Mouse (Mus musculus) CH12F3 (cell line): Measurements from ENCODE around the gene Ms4a10.

ENCODE experiments used
- in situ Hi-C: fragments of 300-500 bp; cut with MboI; formaldehyde crosslinking; loops from 2 replicates; pipeline ENCODE4 v1.14.3; 2020; ENCODE audit warnings: low sequenced_read_pairs

Ms4a10 gene

GRCm38 (mm10) chr19:10974238-10974865 lies at the start of gene Ms4a10:
Ms4a10 (minus strand) TSS chr19:10974670.
- in situ Hi-C loops: no loop called here

DNA sequence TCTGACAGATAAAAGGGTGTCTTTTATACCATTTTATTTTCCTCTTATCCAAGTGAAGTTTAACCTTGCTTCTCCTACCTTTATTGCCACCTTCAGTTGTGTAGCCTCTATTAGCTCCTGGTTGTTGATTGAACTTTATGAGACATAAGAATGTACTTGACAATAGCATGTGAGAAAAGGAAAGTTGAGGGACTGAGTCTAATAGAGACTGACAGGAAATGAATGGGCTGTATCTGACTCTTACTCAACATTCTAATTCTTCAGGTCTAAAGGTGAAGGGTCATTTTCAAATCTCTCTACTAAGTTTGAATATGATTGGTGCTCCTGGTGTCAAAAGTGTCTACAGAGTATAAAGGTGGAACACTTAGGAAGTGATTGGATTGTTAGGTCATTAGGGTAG lies 47.9 kb upstream of the Ms4a10 start:
- in situ Hi-C loops: no loop called here

DNA sequence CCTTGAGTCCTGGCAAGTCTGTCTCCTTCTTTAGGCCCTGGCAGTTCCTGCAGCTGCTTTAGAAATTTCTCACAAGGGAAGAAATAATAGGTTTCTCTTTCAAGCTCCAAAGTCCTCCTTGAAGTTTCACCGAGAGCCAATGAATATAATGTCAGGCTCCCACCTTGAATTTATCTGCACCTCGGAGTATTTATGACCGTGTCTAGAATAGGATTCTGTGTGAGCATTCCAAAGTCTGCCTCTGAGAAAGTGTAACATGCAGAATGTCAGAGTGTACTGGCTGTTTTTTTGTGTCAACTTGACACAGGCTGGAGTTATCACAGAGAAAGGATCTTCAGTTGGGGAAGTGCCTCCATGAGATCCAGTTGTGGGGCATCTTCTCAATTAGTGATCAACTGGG lies 43.4 kb upstream of the Ms4a10 start, which contains the start of gene Ms4a18:
Gene Ms4a18 (minus strand): TSS at position 141 of the 400 bp plus-strand sequence.
- in situ Hi-C loops: no loop called here

- in situ Hi-C loops: no loop called here
Measured at GRCm38 (mm10) chr19:11017251-11017650, 42.8 kb upstream of the Ms4a10 start.

DNA sequence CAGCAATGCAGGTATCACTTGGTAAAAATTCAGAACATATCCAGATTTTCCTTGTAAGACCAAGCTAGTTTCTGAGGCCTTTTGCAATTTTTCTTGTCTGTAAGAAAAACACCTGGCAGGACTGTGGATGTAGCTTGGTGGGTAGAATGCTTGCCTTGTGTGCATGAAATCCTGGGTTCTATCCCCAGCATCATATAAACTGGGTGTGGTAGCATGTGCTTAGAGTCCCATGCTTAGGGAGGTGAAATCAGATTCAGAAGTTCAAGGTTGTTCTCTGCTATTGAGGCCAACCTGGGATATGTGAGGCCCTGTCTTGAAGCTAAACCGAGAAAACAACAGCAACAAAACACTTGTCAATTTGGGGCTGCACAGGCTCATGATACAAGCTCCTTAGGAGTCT lies 41.5 kb upstream of the Ms4a10 start:
- in situ Hi-C loops: no loop called here

- in situ Hi-C loops: no loop called here
Measured at GRCm38 (mm10) chr19:11015468-11015867, 41.0 kb upstream of the Ms4a10 start.

- in situ Hi-C loops: no loop called here
Measured at GRCm38 (mm10) chr19:10993150-10993549, 18.7 kb upstream of the Ms4a10 start, which contains the start of gene Ms4a15. Ms4a15 (minus strand) TSS chr19:10993250.

DNA sequence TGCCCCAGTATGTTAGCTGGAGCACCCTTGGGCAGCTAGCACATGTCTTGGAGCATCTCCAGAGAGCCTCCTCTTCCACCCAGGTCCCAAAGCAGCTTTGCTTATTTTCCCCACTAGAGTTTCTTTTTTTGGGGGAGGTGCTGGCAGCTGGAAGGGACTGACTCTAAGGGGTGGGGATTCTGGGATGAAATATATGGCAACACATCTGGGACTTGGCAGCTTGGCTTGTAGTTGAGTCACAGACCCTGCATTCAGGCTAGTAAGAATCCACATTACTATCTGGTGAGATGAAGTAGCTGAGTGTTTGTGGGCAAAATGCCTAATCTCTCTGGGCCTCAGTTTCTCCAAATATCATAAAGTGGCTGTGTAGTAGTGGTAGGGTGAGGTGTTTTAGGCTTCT lies 17.4 kb upstream of the Ms4a10 start:
- in situ Hi-C loops: no loop called here

- in situ Hi-C loops: no loop called here
Measured at GRCm38 (mm10) chr19:10990751-10991150, 16.3 kb upstream of the Ms4a10 start.

DNA sequence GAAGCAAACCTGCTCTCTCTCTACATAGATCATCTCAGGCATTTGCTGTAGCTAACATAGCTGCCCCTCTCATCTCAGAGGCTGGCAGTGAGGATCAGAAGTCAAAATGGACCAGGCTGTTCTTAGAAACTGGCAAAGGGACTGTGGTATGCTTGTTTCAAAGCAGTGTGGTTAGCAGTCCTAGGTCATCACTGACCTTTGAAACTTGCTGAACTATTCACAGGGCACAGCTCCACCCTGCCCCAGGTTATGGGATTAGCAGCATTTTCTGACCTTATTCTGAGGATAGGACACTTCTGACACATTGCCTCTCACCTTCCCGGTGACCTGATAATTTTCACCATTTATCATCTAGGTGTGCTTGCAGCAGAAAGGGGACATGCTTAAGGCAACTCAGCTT lies 14.1 kb upstream of the Ms4a10 start:
- in situ Hi-C loops: no loop called here

GRCm38 (mm10) chr19:10985889-10986288 lies 11.4 kb upstream of the Ms4a10 start:
- in situ Hi-C loops: no loop called here

- in situ Hi-C loops: no loop called here
Measured at GRCm38 (mm10) chr19:10984551-10984950, 10.1 kb upstream of the Ms4a10 start.

- in situ Hi-C loops: no loop called here
Measured at GRCm38 (mm10) chr19:10983146-10983545, 8.7 kb upstream of the Ms4a10 start.

DNA sequence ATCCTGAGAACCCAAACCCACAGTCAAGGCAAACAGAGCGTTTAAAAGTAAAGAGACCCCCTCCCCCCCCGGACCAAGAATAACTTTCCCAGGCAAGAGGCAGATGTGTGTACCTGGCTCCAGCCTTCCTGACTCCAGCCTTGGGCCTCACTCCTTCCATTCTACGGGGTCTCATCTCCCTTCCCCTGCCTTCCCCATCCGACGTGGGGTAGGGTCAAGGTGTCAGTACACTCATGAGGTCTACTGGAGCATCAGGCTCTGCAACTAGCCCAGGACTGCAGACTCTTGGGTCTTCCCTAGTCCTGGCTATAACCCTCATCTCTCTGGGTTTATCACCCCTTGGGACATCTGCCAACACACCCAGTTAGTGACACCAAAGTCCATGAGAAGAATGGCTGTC lies 5.7 kb upstream of the Ms4a10 start:
- in situ Hi-C loops: no loop called here

DNA sequence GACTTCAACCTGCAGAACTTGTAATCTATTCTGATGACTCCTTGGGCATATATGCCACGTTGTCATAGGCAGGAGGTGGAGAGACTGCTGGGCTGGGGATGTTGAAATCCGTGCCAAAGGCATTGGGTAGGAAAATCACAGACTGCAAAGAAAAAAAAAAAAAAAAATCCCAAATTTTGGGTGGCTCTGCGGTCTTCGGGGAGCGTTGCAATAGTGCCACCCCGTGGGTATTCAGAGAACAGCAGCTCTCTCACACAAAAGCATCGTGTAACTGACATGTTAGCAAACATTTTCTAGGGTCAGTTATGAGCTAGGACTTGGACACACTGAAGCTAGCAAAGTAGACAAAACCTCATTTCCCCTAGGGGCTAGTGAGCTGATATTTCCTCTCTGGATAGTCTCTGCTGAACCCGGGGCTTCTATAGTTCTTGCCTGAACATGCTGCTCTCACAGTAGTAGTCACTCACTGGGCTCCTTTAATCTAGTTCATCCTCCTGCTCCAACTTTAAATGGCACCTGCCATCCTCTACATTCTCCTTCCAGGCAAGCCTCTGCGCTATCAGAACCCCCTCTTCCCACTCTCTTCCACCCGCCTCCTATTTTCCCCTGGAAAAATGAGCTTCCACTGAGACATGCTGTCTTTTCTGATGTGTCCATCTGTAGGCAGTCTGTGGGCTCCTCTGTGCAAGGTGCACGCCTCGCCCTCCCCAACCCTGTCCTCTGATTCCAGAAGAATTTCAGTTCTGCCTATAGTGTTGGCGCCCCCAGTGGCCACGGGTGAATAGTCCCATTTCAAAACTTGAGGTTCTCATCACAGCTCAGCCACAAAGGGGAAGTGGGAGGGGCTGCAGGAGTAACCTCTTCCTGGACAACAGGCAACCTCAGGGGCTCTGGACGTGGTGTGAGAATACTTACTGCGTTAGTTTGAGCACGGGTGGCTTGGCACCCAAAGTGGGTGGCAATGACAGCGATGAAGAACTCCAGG lies 5.0 kb upstream of the Ms4a10 start:
- in situ Hi-C loops: no loop called here

DNA sequence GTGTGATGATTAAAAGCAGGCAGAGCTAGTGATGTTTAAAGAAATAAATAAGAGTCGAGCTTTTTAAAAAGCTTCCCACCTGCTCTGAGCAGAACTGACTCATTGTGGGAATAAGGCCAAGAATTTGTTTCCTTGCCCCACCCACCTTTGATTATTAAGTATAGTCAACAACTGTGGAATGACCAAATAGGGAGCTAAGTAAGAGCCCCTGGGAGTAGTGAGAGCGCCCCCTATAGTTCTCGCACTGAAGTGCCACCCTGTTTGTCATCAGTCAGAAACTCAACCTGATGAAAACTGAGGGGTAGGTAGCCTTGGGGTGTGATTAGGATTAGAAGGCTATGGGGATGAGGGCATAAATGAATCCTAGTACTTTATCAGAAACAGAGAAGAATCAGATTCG lies 1.8 kb upstream of the Ms4a10 start:
- in situ Hi-C loops: no loop called here

GRCm38 (mm10) chr19:10975187-10975586 lies 717 bp upstream of the Ms4a10 start:
- in situ Hi-C loops: no loop called here

- in situ Hi-C loops: no loop called here
Measured at GRCm38 (mm10) chr19:10973187-10973586, 1.3 kb downstream of the Ms4a10 start.

DNA sequence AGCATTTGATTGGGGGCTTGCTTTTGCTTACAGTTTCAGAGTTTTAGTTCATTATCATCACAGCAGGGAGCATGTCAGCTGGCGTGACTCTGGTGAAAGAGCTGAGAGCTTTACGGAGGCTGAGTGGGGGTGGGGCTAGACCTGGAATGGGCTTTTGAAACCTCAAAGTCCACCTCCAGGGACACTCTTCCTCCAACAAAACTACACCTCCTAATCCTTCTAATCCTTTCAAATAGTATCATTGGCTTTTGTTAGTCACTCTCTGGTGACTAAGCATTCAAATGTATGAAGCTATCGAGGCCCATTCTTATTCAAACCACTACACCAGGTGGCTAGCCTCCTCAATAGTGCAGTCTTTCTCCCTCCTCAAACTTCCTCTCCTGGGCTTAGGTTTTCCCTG lies 1.8 kb downstream of the Ms4a10 start:
- in situ Hi-C loops: no loop called here

- in situ Hi-C loops: no loop called here
Measured at GRCm38 (mm10) chr19:10970457-10970856, 4.0 kb downstream of the Ms4a10 start.

- in situ Hi-C loops: loop anchor here (10.0 kb wide), 1 partner anchor 304 kb away; no protein-coding TSS in a partner anchor
Measured at GRCm38 (mm10) chr19:10968578-10968977, 5.9 kb downstream of the Ms4a10 start.

DNA sequence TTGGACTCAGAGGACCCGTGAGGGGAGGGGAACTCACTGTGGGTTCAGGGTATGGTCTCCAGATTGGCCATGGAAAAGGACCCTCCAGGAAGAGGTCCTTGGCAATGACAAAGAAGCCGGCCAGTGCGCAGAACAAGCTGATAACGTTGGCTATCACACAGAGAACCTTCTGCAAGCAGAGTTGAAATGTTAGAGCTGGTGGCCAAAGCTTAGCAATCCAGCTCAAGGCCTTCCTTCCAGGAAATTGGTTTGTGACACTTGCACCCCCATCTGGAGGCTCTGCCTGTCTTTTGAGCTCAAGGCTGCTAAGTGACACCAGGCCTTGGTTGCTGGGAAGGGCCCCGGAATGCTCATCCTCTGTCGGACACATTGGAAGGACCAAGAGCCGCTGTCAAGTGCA lies 8.7 kb downstream of the Ms4a10 start:
- in situ Hi-C loops: loop anchor here (10.0 kb wide), 1 partner anchor 301 kb away; no protein-coding TSS in a partner anchor
